Mouse (Mus musculus): ENCODE results near the gene Mzf1. TPM values are rescaled to one million over a fixed set of nuclear protein-coding genes. Genes with fewer than 3 reads are reported as not detected.
A peak's percentile ranks its signal among the peaks of the same experiment; 100 is the strongest.

Gene Mzf1
- total RNA-seq, 2 experiments from 2014 or later: 12.8 to 18.0 TPM

DNA sequence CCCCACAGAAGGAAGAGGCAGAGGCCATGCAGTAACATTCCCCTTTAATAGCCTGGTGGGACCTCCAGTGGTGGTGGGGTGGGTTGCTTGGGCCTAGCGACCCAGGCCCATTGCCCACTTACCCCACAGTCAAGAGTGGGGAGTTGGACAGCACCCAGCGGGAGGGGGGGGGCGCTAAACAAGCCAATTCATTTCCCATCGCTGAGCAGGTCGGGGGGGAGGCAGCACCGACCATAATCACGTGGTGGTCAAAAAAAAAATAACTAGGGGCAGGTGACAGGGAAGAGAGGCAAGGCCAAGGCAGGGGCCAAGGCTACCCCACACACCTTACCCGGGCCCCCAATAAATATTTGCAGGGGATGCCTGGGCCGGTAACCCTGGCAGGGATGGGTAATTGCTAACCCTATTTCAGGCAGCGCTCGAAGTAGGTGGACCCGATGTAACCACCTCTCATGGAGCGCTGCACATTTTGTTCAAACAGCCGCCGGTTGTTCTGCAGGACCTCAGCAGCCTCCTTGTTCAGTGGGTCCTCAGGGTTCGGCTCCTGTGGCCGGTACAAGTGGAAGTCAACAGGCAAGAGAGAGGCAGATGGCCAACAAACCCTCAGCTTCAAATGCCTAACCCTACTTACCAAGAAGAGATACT, 19.2 kb downstream of the Mzf1 start:
- no peak for DNase-seq (ENCODE audit: extremely low spot score in 1 of 2, low spot score in 1 of 2)

DNA sequence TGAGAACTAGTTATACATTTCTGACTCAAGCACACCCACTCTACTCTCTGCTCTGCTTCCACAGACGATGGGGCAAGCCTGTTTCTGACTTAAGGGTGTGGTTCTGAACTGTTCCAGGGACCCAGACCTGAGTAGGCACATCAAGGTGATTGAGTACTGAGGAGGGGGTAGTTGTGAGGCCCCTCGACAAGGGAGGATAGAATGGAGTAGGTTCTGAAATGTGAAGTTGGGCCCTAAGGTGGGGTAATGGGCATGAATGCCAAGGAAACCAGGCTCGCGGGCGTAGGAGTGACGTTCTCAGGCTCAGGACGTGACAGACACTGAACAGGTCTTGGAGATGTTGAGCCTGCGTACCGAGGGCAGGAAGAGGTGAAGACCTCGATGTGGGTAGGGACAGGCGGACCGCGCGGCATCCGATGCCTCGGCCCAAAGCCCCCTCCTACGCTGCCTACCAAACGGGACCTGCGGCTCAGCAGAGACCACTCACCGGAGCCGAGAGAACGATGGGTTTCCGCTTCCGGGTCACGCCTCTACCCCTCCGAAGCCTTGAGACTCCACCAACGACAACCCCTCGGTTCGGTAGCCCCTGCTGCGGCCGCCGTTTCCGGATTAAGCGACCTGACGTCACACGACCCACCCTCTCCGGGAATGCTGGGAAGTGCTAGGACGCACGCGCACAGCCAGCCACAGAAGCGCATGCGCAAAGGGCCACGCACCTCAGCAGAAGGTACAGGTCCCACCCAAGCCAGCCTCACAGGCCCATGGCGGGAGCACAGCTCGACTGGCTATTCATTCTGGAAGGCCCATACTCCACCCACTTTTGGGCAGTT, 20.2 kb downstream of the Mzf1 start, which contains the start of gene Chmp2a:
Gene Chmp2a (minus strand): TSS at position 660 of the 830 bp plus-strand sequence.
- DNase-seq (ENCODE audit: extremely low spot score in 1 of 2, low spot score in 1 of 2): peak; percentile 98 to 99

DNA sequence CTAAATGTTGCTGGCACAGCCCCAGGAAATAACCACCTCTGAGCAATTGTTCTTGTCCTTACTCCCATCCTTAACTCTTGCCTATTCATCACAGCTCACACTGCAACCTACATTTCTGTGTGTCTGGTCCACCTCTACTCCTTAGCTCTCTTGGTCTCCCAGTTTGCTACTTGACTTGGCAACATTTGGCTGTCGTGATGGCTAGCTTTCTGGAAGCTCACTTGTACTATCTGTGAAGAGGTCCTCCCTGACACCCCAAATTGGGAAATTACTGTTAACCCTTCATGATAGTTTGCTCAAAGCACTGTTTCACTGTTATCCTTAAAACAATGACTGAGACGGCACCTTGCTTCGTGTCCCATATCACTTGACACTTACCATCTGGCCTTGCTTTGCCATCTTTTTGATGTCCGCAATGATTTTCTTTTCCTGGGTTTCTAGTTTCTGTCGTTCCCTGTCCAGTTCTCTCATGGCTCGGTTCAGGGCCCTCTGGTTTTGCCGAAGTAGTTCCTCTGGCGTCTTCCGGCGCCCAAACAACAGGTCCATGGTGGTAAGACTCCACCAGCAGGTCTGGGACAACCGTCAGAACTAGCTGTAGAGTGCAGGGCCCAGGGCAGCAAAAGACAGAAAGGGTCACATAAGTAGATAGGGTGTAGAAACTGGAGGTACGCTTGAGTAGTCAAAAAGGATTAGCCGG, 21.0 kb downstream of the Mzf1 start:
- no peak for DNase-seq (ENCODE audit: extremely low spot score in 1 of 2, low spot score in 1 of 2)

GRCm38 (mm10) chr7:13032541-13032940, 22.0 kb downstream of the Mzf1 start:
- DNase-seq (ENCODE audit: extremely low spot score in 1 of 2, low spot score in 1 of 2): no peak

GRCm38 (mm10) chr7:13031983-13032382, 22.6 kb downstream of the Mzf1 start:
- no peak for DNase-seq (ENCODE audit: extremely low spot score in 1 of 2, low spot score in 1 of 2)

DNA sequence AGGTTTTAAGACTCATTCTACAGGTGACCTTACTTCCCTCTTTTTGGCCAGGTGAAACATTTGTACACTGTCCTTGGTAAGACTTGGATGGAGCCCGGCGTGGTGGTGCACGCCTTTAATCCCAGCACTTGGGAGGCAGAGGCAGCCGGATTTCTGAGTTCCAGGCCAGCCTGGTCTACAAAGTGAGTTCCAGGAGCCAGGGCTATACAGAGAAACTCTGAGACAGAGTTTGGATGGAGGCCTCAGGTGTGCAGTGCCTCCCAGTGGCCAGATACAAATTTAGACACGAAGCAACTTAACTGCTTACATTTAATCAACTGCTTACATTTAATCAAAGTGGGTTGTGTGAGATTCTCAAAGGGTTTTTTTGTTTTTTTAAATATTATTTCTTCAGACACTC, 23.5 kb downstream of the Mzf1 start:
- DNase-seq (ENCODE audit: extremely low spot score in 1 of 2, low spot score in 1 of 2): no peak

- no peak for DNase-seq (ENCODE audit: extremely low spot score in 1 of 2, low spot score in 1 of 2)
Observed at GRCm38 (mm10) chr7:13028986-13029385, 25.6 kb downstream of the Mzf1 start.

GRCm38 (mm10) chr7:13025511-13026112, 29.0 kb downstream of the Mzf1 start:
- no peak for DNase-seq (ENCODE audit: extremely low spot score in 1 of 2, low spot score in 1 of 2)

DNA sequence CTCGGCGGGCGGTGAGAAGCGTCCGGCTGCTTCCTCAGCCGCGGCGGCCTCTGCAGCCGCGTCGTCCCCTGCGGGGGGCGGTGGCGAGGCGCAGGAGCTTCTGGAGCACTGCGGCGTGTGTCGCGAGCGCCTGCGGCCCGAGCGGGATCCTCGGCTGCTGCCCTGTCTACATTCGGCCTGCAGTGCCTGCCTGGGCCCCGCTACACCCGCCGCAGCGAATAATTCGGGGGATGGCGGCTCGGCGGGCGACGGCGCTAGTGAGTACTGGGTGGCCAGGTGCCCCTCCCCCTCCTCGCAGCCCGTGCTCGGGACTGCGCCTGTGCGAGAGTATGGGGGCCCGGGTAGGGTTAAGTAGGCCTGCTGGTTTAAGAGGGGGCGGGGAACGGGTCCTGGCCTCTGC, 29.8 kb downstream of the Mzf1 start:
- peak; percentile 79 for DNase-seq (ENCODE audit: extremely low spot score in 1 of 2, low spot score in 1 of 2)

GRCm38 (mm10) chr7:13023928-13024731, 30.4 kb downstream of the Mzf1 start:
- peak; percentile 93 to 99 for DNase-seq (ENCODE audit: extremely low spot score in 1 of 2, low spot score in 1 of 2)

GRCm38 (mm10) chr7:13022773-13023535, 31.6 kb downstream of the Mzf1 start:
- DNase-seq (ENCODE audit: extremely low spot score in 1 of 2, low spot score in 1 of 2): peak in 1 of 2 experiments; percentile 17

DNA sequence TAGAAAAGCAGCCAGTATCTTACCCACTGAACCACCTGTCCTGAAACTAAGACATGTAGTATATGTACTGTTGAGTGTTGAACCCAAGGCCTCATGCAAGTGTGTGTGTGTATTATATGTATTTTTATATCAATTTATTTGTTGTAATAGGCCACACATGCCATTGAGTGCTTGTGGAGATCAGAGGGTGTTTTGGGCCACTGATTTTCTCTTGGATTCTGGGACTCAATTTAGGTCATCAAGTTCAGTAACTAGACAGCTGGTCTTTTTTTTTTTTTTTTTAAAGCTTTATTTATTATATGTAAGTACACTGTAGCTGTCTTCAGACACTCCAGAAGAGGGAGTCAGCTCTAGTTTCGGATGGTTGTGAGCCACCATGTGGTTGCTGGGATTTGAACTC, 39.3 kb downstream of the Mzf1 start:
- DNase-seq (ENCODE audit: extremely low spot score in 1 of 2, low spot score in 1 of 2): no peak

- DNase-seq (ENCODE audit: extremely low spot score in 1 of 2, low spot score in 1 of 2): no peak
Observed at GRCm38 (mm10) chr7:13014275-13014839, 40.2 kb downstream of the Mzf1 start.

- DNase-seq (ENCODE audit: extremely low spot score in 1 of 2, low spot score in 1 of 2): no peak
Observed at GRCm38 (mm10) chr7:13013671-13014070, 40.9 kb downstream of the Mzf1 start.

- DNase-seq (ENCODE audit: extremely low spot score in 1 of 2, low spot score in 1 of 2): no peak
Observed at GRCm38 (mm10) chr7:13010005-13010908, 44.3 kb downstream of the Mzf1 start, which contains the start of gene Zbtb45. Zbtb45 (minus strand) TSS chr7:13010034.

GRCm38 (mm10) chr7:13009143-13010004, 45.2 kb downstream of the Mzf1 start:
- peak; percentile 91 to 95 for DNase-seq (ENCODE audit: extremely low spot score in 1 of 2, low spot score in 1 of 2)

Measured in layer of hippocampus, postnatal 25 days (tissue).